Mouse (Mus musculus): ENCODE measurements at regions not wholly inside any gene's neighbourhood (a gene's known extent, or its start where the extent isn't known, plus 50 kb on each side); places are given as distances from the start of the nearest gene placed in this dataset.

DNA sequence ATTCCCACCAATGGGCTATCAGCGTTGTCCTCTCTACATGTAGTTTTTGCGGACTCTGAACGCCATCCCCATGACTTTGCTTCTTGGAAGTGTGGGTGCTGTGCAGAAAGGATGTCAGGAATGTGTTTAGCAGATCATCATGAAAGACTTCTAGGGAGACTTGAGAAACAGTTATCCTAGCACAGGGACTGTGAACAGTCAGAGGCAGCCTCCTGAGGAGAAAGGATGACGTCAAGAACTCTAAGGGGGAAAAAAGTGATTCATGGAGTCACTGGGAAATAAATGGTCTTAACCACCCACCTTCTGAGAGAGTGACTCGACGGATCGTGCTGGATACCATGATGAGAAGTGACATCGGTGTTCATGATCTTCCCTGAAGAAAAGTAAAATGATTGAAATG is 96.5 kb upstream of the Cxcl12 start:
- TF ChIP-seq CTCF (IDR thresholded peaks at IDR 0.05; ENCODE audit: control insufficient read depth, insufficient read depth, insufficient replicate concordance, low read depth, low read length), result no peak
- no peak for TF ChIP-seq POLR2A (IDR thresholded peaks at IDR 0.05; ENCODE audit: control insufficient read depth, low read depth, low read length)

All from testis, adult 2 months (tissue).